Mouse (Mus musculus) liver, adult 2 months (tissue): ENCODE measurements around the gene Farp2.

ENCODE experiments used
- CTCF ChIP-seq: fragments of 200-500 bp; IDR thresholded peaks from 2 replicates; pipeline ENCODE4 v1.5.1; 2011; ENCODE audit warnings: low read depth, low read length, control low read depth
- POLR2A ChIP-seq: fragments of 200-500 bp; IDR thresholded peaks from 2 replicates; pipeline ENCODE4 v1.6.1; 2011; ENCODE audit warnings: low read length, control low read depth; ENCODE audit not compliant: insufficient read depth; ENCODE audit errors: extremely low read depth

DNA sequence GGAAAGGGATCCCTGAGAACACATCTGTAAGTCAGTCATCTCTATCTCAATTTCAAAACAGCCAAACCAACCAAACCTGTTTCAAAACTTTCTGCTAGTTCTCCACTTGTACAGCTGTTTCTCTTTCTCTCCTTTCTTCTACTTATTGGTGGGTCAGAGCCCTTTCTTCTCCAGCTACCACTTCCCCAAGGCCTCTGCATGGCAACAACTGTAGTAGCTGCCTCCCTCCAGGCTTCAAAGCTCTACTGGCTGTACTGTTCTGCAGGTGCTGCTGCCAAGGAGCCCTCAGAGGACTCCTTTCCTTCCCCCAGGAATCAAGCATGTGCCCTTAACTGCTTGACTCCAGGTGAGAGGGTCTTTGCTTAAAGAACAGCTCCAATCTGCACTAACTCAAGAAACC, 46.1 kb upstream of the Farp2 start:
- TF ChIP-seq POLR2A: no peak
- TF ChIP-seq CTCF: no peak
